Mouse (Mus musculus) gastrocnemius, postnatal 25 days (tissue): Measurements from ENCODE around the gene Olfr868. TPM values are rescaled to one million over a fixed set of nuclear protein-coding genes. Genes with fewer than 3 reads are reported as not detected.

Experiments
- DNase-seq: peaks from one replicate; pipeline ENCODE4 v3.0.0; 2022
- long read RNA-seq, 2 experiments: library from polyadenylated mRNA; stranded (forward); transcript quantifications; one replicate each; pipeline ENCODE4 v2.0.0; 2021
- total RNA-seq, 2 experiments: library from RNA; stranded (reverse); gene quantifications; 1 replicate in 1 of 2; 2 replicates in 1 of 2; pipeline ENCODE4 v1.2.3; 2021

The Olfr868 gene
- not detected for total RNA-seq
- long read RNA-seq, experiment 1: 0 reads
- long read RNA-seq, experiment 2: 0 reads

DNA sequence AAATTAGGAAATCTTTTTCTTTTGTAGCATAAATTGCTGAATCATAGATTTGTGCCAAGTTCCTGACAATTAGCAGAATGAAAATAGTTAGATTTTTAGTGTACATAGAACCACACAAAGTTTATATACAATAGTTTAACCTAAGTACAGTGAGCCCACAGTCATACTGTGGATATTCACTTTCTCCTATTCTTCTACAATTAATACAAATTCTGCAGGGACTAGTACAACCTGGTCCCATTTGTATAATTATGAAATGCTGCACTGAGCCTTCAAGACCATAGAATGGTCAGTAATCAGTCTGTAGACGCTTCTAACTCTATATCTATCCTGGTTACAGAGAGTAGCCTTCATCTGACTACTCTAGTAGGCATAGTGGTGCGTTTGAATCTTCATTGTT lies at the start of gene Olfr868:
Gene Olfr868 (plus strand): TSS at position 301 of the 400 bp plus-strand sequence.
- DNase-seq: no peak

- DNase-seq: no peak
Observed at GRCm38 (mm10) chr9:20057462-20057861, 41.0 kb upstream of the Olfr868 start, which contains the start of gene Olfr867. Gene Olfr867, minus strand, starts transcription at chr9:20057562.

- DNase-seq: no peak
Observed at GRCm38 (mm10) chr9:20070236-20070635, 28.2 kb upstream of the Olfr868 start.

- no peak for DNase-seq
Observed at GRCm38 (mm10) chr9:20071291-20071690, 27.1 kb upstream of the Olfr868 start.

DNA sequence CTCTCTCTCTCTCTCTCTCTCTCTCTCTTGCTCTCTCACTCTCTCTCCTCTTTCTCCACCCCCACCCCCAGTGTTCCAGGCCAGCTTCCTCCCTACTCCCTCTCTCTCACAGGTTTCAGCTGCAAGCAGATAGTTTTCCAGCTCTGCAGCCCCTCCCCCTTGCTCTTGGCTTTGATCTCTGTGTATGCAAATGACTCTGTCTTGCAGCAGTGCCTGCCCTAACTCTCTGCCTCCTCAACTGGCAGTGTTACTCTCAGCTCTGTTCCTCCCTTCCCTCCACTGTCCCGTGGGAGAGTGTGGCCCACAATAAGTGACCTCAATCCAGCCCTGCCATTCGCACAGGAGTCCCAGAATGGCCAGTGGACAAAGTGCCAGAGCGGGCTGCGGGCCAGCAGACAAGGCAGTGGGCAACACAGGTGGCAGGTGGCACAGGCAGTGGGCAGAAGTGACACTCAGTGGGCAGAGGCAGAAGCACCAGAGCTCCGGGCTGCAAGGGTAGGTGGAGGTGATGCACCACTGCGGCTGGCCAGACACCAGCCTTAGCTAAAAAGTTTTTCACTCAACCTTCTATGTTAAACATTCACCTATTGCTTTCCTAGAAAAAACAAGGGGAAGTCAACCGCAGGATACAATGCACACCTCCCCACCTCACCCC lies 24.8 kb upstream of the Olfr868 start:
- DNase-seq: no peak

GRCm38 (mm10) chr9:20128709-20129108 lies 30.3 kb downstream of the Olfr868 start, which contains the start of gene Olfr869:
Gene Olfr869, plus strand, starts transcription at chr9:20129009.
- no peak for DNase-seq

- DNase-seq: no peak
Observed at GRCm38 (mm10) chr9:20149706-20150105, 51.3 kb downstream of the Olfr868 start.

Other genes starting within 250 kb of the Olfr868 start
- not detected for gene Olfr860, start 248.9 kb upstream of the Olfr868 start, total RNA-seq
- gene Olfr862, start 210.6 kb upstream of the Olfr868 start, total RNA-seq: not detected
- gene Olfr77, start 181.8 kb upstream of the Olfr868 start, total RNA-seq: not detected
- not detected for gene Olfr866, start 70.6 kb upstream of the Olfr868 start, total RNA-seq
- not detected for gene Olfr867, start 41.1 kb upstream of the Olfr868 start, total RNA-seq
- not detected for gene Olfr869, start 30.4 kb downstream of the Olfr868 start, total RNA-seq
- gene Olfr870, start 75.4 kb downstream of the Olfr868 start, total RNA-seq: not detected
- gene Olfr871, start 113.6 kb downstream of the Olfr868 start, total RNA-seq: not detected
- not detected for gene Olfr872, start 138.5 kb downstream of the Olfr868 start, total RNA-seq
- not detected for gene Olfr39, start 183.7 kb downstream of the Olfr868 start, total RNA-seq
- not detected for gene Olfr873, start 199.9 kb downstream of the Olfr868 start, total RNA-seq
- not detected for gene Olfr18, start 237.5 kb downstream of the Olfr868 start, total RNA-seq